Mouse (Mus musculus) testis, adult 2 months (tissue): ENCODE data around the gene Tmem156.

Experiments
- CTCF ChIP-seq: fragments of 200-500 bp; IDR thresholded peaks from 2 replicates; pipeline ENCODE4 v1.5.1; 2012; ENCODE audit warnings: low read depth, mild to moderate bottlenecking, inconsistent platforms, low read length, moderate library complexity; ENCODE audit not compliant: control insufficient read depth, insufficient read depth, insufficient replicate concordance
- POLR2A ChIP-seq: fragments of 200-500 bp; IDR thresholded peaks from 2 replicates; pipeline ENCODE4 v1.6.1; 2012; ENCODE audit warnings: low read depth, mild to moderate bottlenecking, inconsistent platforms, low read length, moderate library complexity; ENCODE audit not compliant: control insufficient read depth

DNA sequence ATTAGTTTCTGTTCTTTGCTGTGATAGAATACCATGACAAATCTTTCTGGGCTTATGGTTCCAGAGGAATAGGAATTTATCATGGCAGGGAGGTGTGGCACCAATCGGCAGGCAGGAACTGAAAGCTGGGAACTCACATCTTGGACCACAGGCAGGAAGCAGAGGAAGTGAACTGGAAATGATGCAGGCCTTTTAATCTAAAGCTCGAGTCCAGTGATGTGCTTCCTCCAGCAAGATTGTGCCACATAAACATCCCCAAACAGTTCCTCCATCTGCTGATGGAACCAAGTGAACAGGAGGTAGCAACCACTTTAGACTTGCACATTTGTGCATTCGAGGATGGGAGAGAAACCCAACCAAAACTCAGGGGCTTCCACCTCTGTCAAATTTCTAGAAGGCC is 28.0 kb upstream of the Tmem156 start:
- TF ChIP-seq CTCF (no peak), POLR2A (no peak)
